Mouse (Mus musculus) MEL (cell line): Measurements from ENCODE around the gene Serpinb3a.

Experiments
- CHD2 ChIP-seq: IDR thresholded peaks from 2 replicates; pipeline ENCODE4 v1.6.1; 2011; ENCODE audit warnings: low read length, improper control_type of control experiment
- CTCF ChIP-seq, 3 experiments: IDR thresholded peaks in 2 of 3; conservative IDR thresholded peaks in 1 of 3; 2 replicates each; pipeline ENCODE4 v1.5.1; 2011 to 2012; ENCODE audit warnings: low read length in 3 of 3, low read depth in 2 of 3, mild to moderate bottlenecking in 2 of 3, improper control_type of control experiment in 1 of 3, inconsistent platforms in 1 of 3, mixed read lengths in 1 of 3, moderate library complexity in 1 of 3; ENCODE audit not compliant: control insufficient read depth in 1 of 3, insufficient read depth in 1 of 3, poor library complexity in 1 of 3, severe bottlenecking in 1 of 3
- HCFC1 ChIP-seq: IDR thresholded peaks from 2 replicates; pipeline ENCODE4 v1.6.1; 2012; ENCODE audit warnings: low read depth, mild to moderate bottlenecking, inconsistent platforms, low read length, improper control_type of control experiment, moderate library complexity
- MAZ ChIP-seq: IDR thresholded peaks from 2 replicates; pipeline ENCODE4 v1.6.1; 2012; ENCODE audit warnings: low read depth, mild to moderate bottlenecking, inconsistent platforms, low read length, improper control_type of control experiment
- MXI1 ChIP-seq: IDR thresholded peaks from 2 replicates; pipeline ENCODE4 v1.6.1; 2011; ENCODE audit warnings: mild to moderate bottlenecking, low read depth, low read length, improper control_type of control experiment
- POLR2A ChIP-seq, 2 experiments: IDR thresholded peaks; 2 replicates each; pipeline ENCODE4 v1.6.1; 2011 to 2012; ENCODE audit warnings: low read length in 2 of 2, mild to moderate bottlenecking in 2 of 2, control low read depth in 1 of 2, improper control_type of control experiment in 1 of 2, low read depth in 1 of 2, moderate library complexity in 1 of 2; ENCODE audit not compliant: control insufficient read depth in 1 of 2, insufficient read depth in 1 of 2, poor library complexity in 1 of 2
- TBP ChIP-seq: IDR thresholded peaks from 2 replicates; pipeline ENCODE4 v1.8.0; 2011; ENCODE audit warnings: low read depth, low read length, improper control_type of control experiment
- ZC3H11A ChIP-seq: IDR thresholded peaks from 2 replicates; pipeline ENCODE4 v1.6.1; 2012; ENCODE audit warnings: low read depth, mild to moderate bottlenecking, inconsistent platforms, low read length, improper control_type of control experiment

- no peak for TF ChIP-seq CTCF (IDR thresholded peaks at IDR 0.05 in 2 of 3, conservative IDR thresholded peaks at IDR 0.05 in 1 of 3; ENCODE audit: control insufficient read depth in 1 of 3, insufficient read depth in 1 of 3, low read depth in 2 of 3, low read length in 3 of 3, poor library complexity in 1 of 3, severe bottlenecking in 1 of 3)
- no peak for TF ChIP-seq POLR2A (IDR thresholded peaks at IDR 0.05; ENCODE audit: control insufficient read depth in 1 of 2, insufficient read depth in 1 of 2, low read depth in 1 of 2, low read length in 2 of 2, poor library complexity in 1 of 2)
- no peak for TF ChIP-seq CHD2
- TF ChIP-seq MXI1: no peak
- TF ChIP-seq ZC3H11A: no peak
- TF ChIP-seq HCFC1: no peak
- no peak for TF ChIP-seq TBP
- TF ChIP-seq MAZ: no peak
Observed at GRCm38 (mm10) chr1:107083406-107083805, 31.3 kb upstream of the Serpinb3a start, which contains the start of gene Serpinb3d.
